Mouse (Mus musculus): Measurements from ENCODE around the gene Elmo2. TPM values are rescaled to one million over a fixed set of nuclear protein-coding genes. Genes with fewer than 3 reads are reported as not detected.

Elmo2 gene
- polyA plus RNA-seq (2015; fragmentation: Nextera tagmentation; extraction: Ambion mirVana): 75.7 and 77.3 TPM in 2 replicates

- no peaks in the 10 kb centered on the region for H3K36me3 ChIP-seq
- peak within 1 kb of the TSS; percentile 92 for H3K4me2 ChIP-seq
- H3K9me3 ChIP-seq: no peaks in the 10 kb centered on the region
- H3K4me3 ChIP-seq: peak within 1 kb of the TSS; percentile 92
- ATAC-seq (ENCODE audit: borderline replicate concordance, extremely low read depth, low FRiP score, low TSS enrichment): peak; percentile 97
- H3K27me3 ChIP-seq: no peaks in the 10 kb centered on the region
- peaks cover 51% of the 10 kb centered on the region for H3K4me1 ChIP-seq
- peak within 1 kb of the TSS; percentile 71 for H3K27ac ChIP-seq
- H3K9ac ChIP-seq: peak within 1 kb of the TSS; percentile 90
- WGBS: 2% methylated on average over 51 of the region's 55 CpGs
These were observed at the start of gene Elmo2 for GRCm38 (mm10) chr2:165326304-165327190. Gene Elmo2, minus strand, starts transcription at chr2:165326479.

- Histone ChIP-seq H3K4me3 (no peak overlapping the region), H3K27me3 (no peaks in the 10 kb centered on the region), H3K36me3 (peaks cover 50% of the 10 kb centered on the region), H3K4me1 (no peaks in the 10 kb centered on the region), H3K4me2 (no peak overlapping the region), H3K9ac (no peak overlapping the region), H3K27ac (no peak overlapping the region), H3K9me3 (peaks cover 4% of the 10 kb centered on the region; the same call in 1 of the 2 replicates)
- no peak for ATAC-seq (ENCODE audit: borderline replicate concordance, extremely low read depth, low FRiP score, low TSS enrichment)
- WGBS: 44% methylated on average over 4 of the region's 4 CpGs
These were observed 49.7 kb upstream of the Elmo2 start for GRCm38 (mm10) chr2:165376001-165376400.

GRCm38 (mm10) chr2:165375478-165375877, 49.2 kb upstream of the Elmo2 start:
- H3K4me1 ChIP-seq: no peaks in the 10 kb centered on the region
- H3K27ac ChIP-seq: no peak overlapping the region
- H3K27me3 ChIP-seq: no peaks in the 10 kb centered on the region
- H3K9me3 ChIP-seq: no peaks in the 10 kb centered on the region
- WGBS: 88% methylated on average over 5 of the region's 5 CpGs
- peaks cover 44% of the 10 kb centered on the region for H3K36me3 ChIP-seq
- H3K9ac ChIP-seq: no peak overlapping the region
- H3K4me2 ChIP-seq: no peak overlapping the region
- H3K4me3 ChIP-seq: no peak overlapping the region
- no peak for ATAC-seq (ENCODE audit: borderline replicate concordance, extremely low read depth, low FRiP score, low TSS enrichment)

GRCm38 (mm10) chr2:165371066-165371465, 44.8 kb upstream of the Elmo2 start:
- Histone ChIP-seq H3K27ac (no peak overlapping the region), H3K4me2 (no peak overlapping the region), H3K9ac (no peak overlapping the region), H3K4me3 (no peak overlapping the region), H3K27me3 (peaks cover 13% of the 10 kb centered on the region; the same call in 1 of the 2 replicates), H3K36me3 (peaks cover 8% of the 10 kb centered on the region), H3K4me1 (peaks cover 21% of the 10 kb centered on the region), H3K9me3 (no peaks in the 10 kb centered on the region)
- ATAC-seq (ENCODE audit: borderline replicate concordance, extremely low read depth, low FRiP score, low TSS enrichment): no peak
- WGBS: 23% methylated on average over 3 of the region's 3 CpGs

GRCm38 (mm10) chr2:165370348-165370747, 44.1 kb upstream of the Elmo2 start:
- H3K4me2 ChIP-seq: no peak overlapping the region
- H3K27me3 ChIP-seq: peaks cover 13% of the 10 kb centered on the region; the same call in 1 of the 2 replicates
- WGBS: 62% methylated on average over 3 of the region's 3 CpGs
- no peak overlapping the region for H3K9ac ChIP-seq
- no peak for ATAC-seq (ENCODE audit: borderline replicate concordance, extremely low read depth, low FRiP score, low TSS enrichment)
- no peak overlapping the region for H3K27ac ChIP-seq
- no peaks in the 10 kb centered on the region for H3K9me3 ChIP-seq
- peaks cover 21% of the 10 kb centered on the region for H3K4me1 ChIP-seq
- H3K36me3 ChIP-seq: peaks cover 8% of the 10 kb centered on the region
- no peak overlapping the region for H3K4me3 ChIP-seq

GRCm38 (mm10) chr2:165368496-165368895, 42.2 kb upstream of the Elmo2 start, which contains the start of gene Zfp663:
Gene Zfp663, minus strand, starts transcription at chr2:165368729.
- 2% methylated on average over 27 of the region's 27 CpGs for WGBS
- Histone ChIP-seq H3K4me3 (peak within 1 kb of the TSS; percentile 30), H3K9ac (0 out of 2 replicates have a peak within 1 kb of the TSS, but pooled peaks have one; percentile 16), H3K36me3 (no peaks in the 10 kb centered on the region), H3K27ac (no peak within 1 kb of the TSS), H3K4me1 (peaks cover 29% of the 10 kb centered on the region), H3K27me3 (peaks cover 13% of the 10 kb centered on the region; the same call in 1 of the 2 replicates), H3K9me3 (no peaks in the 10 kb centered on the region), H3K4me2 (peak within 1 kb of the TSS; percentile 50)
- no peak for ATAC-seq (ENCODE audit: borderline replicate concordance, extremely low read depth, low FRiP score, low TSS enrichment)

- Histone ChIP-seq H3K36me3 (no peaks in the 10 kb centered on the region), H3K27me3 (peaks cover 13% of the 10 kb centered on the region; the same call in 1 of the 2 replicates), H3K4me2 (peak overlapping the region; percentile 50), H3K4me3 (peak overlapping the region; percentile 30), H3K27ac (no peak overlapping the region), H3K9ac (0 out of 2 replicates have a peak overlapping the region, but pooled peaks have one; percentile 16), H3K9me3 (no peaks in the 10 kb centered on the region), H3K4me1 (peaks cover 30% of the 10 kb centered on the region)
- WGBS: 2% methylated on average over 13 of the region's 13 CpGs
- 0 out of 2 replicates have a peak, but pooled peaks have one; percentile 4 for ATAC-seq (ENCODE audit: borderline replicate concordance, extremely low read depth, low FRiP score, low TSS enrichment)
These were observed 41.7 kb upstream of the Elmo2 start for GRCm38 (mm10) chr2:165367868-165368439.

GRCm38 (mm10) chr2:165367047-165367520, 40.8 kb upstream of the Elmo2 start:
- 4% methylated on average over 5 of the region's 8 CpGs for WGBS
- Histone ChIP-seq H3K36me3 (no peaks in the 10 kb centered on the region), H3K4me3 (no peak overlapping the region), H3K27ac (no peak overlapping the region), H3K27me3 (peaks cover 17% of the 10 kb centered on the region; the same call in 1 of the 2 replicates), H3K4me2 (peak overlapping the region; percentile 34), H3K9me3 (no peaks in the 10 kb centered on the region), H3K4me1 (peaks cover 30% of the 10 kb centered on the region), H3K9ac (no peak overlapping the region)
- ATAC-seq (ENCODE audit: borderline replicate concordance, extremely low read depth, low FRiP score, low TSS enrichment): peak; percentile 61

GRCm38 (mm10) chr2:165364334-165365091, 38.2 kb upstream of the Elmo2 start:
- ATAC-seq (ENCODE audit: borderline replicate concordance, extremely low read depth, low FRiP score, low TSS enrichment): no peak
- H3K9ac ChIP-seq: no peak overlapping the region

GRCm38 (mm10) chr2:165363282-165363681, 37.0 kb upstream of the Elmo2 start:
- Histone ChIP-seq H3K4me1 (peaks cover 24% of the 10 kb centered on the region), H3K27ac (no peak overlapping the region), H3K9ac (no peak overlapping the region), H3K4me3 (no peak overlapping the region), H3K4me2 (no peak overlapping the region), H3K36me3 (no peaks in the 10 kb centered on the region), H3K27me3 (peaks cover 10% of the 10 kb centered on the region; the same call in 1 of the 2 replicates), H3K9me3 (no peaks in the 10 kb centered on the region)
- no peak for ATAC-seq (ENCODE audit: borderline replicate concordance, extremely low read depth, low FRiP score, low TSS enrichment)
- WGBS: 89% methylated on average over 6 of the region's 6 CpGs

More at GRCm38 (mm10) chr2:165364334-165365091, 38.2 kb upstream of the Elmo2 start:
- H3K27me3 ChIP-seq: peaks cover 17% of the 10 kb centered on the region; the same call in 1 of the 2 replicates
- H3K4me1 ChIP-seq: peaks cover 30% of the 10 kb centered on the region
- WGBS: 11% methylated on average over 21 of the region's 21 CpGs
- H3K36me3 ChIP-seq: no peaks in the 10 kb centered on the region
- H3K9me3 ChIP-seq: no peaks in the 10 kb centered on the region
- peak overlapping the region; percentile 36 for H3K4me2 ChIP-seq
- H3K4me3 ChIP-seq: no peak overlapping the region
- no peak overlapping the region for H3K27ac ChIP-seq

GRCm38 (mm10) chr2:165360861-165361260, 34.6 kb upstream of the Elmo2 start:
- no peaks in the 10 kb centered on the region for H3K36me3 ChIP-seq
- no peak overlapping the region for H3K4me2 ChIP-seq
- H3K4me1 ChIP-seq: peaks cover 9% of the 10 kb centered on the region; the same call in 1 of the 2 replicates
- H3K9me3 ChIP-seq: no peaks in the 10 kb centered on the region
- H3K27me3 ChIP-seq: 0 out of 2 replicates have a peak, but pooled peaks cover 5% of the 10 kb centered on the region
- no peak overlapping the region for H3K27ac ChIP-seq
- no peak for ATAC-seq (ENCODE audit: borderline replicate concordance, extremely low read depth, low FRiP score, low TSS enrichment)
- H3K4me3 ChIP-seq: no peak overlapping the region
- no peak overlapping the region for H3K9ac ChIP-seq
- WGBS: 0% methylated on average over 1 of the region's 1 CpGs
